Mouse (Mus musculus) heart, adult 2 months (tissue): ENCODE data around the gene Aktip.

Source experiments
- EP300 ChIP-seq: fragments of 200-500 bp; IDR thresholded peaks from 2 replicates; pipeline ENCODE4 v1.6.1; 2011; ENCODE audit warnings: low read depth, low read length, control low read depth; ENCODE audit not compliant: insufficient read depth
- POLR2A ChIP-seq: fragments of 200-500 bp; IDR thresholded peaks from 2 replicates; pipeline ENCODE4 v1.6.1; 2011; ENCODE audit warnings: mild to moderate bottlenecking, low read depth, low read length, control low read depth; ENCODE audit not compliant: insufficient read depth

DNA sequence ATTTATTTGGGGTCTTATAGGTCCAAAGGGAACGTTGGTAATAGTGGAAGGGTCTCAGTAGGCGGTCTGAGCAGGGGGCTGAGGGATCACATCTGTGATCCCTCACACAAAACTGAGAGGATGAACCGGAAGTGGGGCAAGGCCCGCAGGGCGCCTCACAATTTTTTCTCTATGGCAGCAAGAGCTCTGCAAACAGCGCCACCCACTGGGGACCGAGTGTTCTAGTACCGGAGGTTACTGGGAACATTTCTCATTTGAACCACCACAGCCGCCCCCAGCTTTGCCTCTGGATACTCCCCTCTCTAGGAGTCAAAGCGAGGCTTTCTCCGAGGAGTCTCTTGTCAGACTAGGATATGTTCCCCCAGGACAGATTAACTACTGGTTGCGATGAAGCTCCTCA lies 3.1 kb downstream of the Aktip start:
- no peak for TF ChIP-seq POLR2A
- TF ChIP-seq EP300, result no peak
